Mouse (Mus musculus) limb, embryonic 11.5 days (tissue): ENCODE data around the gene Rergl. TPM values are rescaled to one million over a fixed set of nuclear protein-coding genes. Genes with fewer than 3 reads are reported as not detected.

ENCODE experiments used
- ATAC-seq: fragments of 200-750 bp; cut with Nextera tagmentation; 2 replicates; pipeline ENCODE4 v1.8.0; 2017; ENCODE audit warnings: low read depth; ENCODE audit not compliant: insufficient number of reproducible peaks, low FRiP score, low TSS enrichment
- DNase-seq: peaks from one replicate; pipeline ENCODE4 v3.0.0-alpha.2; 2015; ENCODE audit warnings: low spot score
- H3K27ac ChIP-seq: fragments of 300-500 bp; sonication (generic); replicated peaks from 2 replicates; pipeline ENCODE4 v1.5.1; 2014; ENCODE audit warnings: low read depth, mild to moderate bottlenecking, low read length
- H3K27me3 ChIP-seq: fragments of 300-500 bp; sonication (generic); 2 replicates; pipeline ENCODE4 v1.6.1; 2014; ENCODE audit warnings: mild to moderate bottlenecking, low read length, mixed read lengths; ENCODE audit not compliant: control insufficient read depth, insufficient read depth
- H3K36me3 ChIP-seq: fragments of 300-500 bp; sonication (generic); 2 replicates; pipeline ENCODE4 v1.6.1; 2014; ENCODE audit warnings: mild to moderate bottlenecking, low read length, moderate library complexity, mixed read lengths; ENCODE audit not compliant: control insufficient read depth, insufficient read depth
- H3K4me1 ChIP-seq: fragments of 300-500 bp; sonication (generic); 2 replicates; pipeline ENCODE4 v1.6.1; 2014; ENCODE audit warnings: low read length, mixed read lengths; ENCODE audit not compliant: control insufficient read depth, insufficient read depth
- H3K4me2 ChIP-seq: fragments of 300-500 bp; sonication (generic); 2 replicates; pipeline ENCODE4 v1.6.1; 2014; ENCODE audit warnings: low read depth, mild to moderate bottlenecking, moderate library complexity; ENCODE audit not compliant: severe bottlenecking
- H3K4me3 ChIP-seq: fragments of 300-500 bp; sonication (generic); 2 replicates; pipeline ENCODE4 v1.5.1; 2014; ENCODE audit warnings: low read depth, low read length
- H3K9ac ChIP-seq: fragments of 300-500 bp; sonication (generic); 2 replicates; pipeline ENCODE4 v1.6.1; 2014; ENCODE audit warnings: mild to moderate bottlenecking, low read length
- H3K9me3 ChIP-seq: fragments of 300-500 bp; sonication (generic); 2 replicates; pipeline ENCODE4 v1.6.1; 2016; ENCODE audit warnings: low read length; ENCODE audit not compliant: control insufficient read depth
- WGBS: fragments of 180-500 bp; shearing (Covaris S2); extraction: QIAGEN DNeasy Blood & Tissue Kit; methylation state at CpG from one replicate; pipeline ENCODE4 v1.1.7; 2014; 5-methylcytosine and 5-hydroxymethylcytosine counted together
- polyA plus RNA-seq: library from polyadenylated mRNA; unstranded; fragments of >200 nt; fragmentation: Nextera tagmentation; extraction: Ambion mirVana; gene quantifications from 2 replicates; pipeline ENCODE4 v1.2.1, GENCODE M21; 2014

Gene Rergl
- polyA plus RNA-seq, 1 experiment from 2014 or later = not detected

GRCm38 (mm10) chr6:139460470-139460869 lies 41.3 kb downstream of the Rergl start:
- no peak for ATAC-seq
- Histone ChIP-seq H3K4me2 (no peak overlapping the region), H3K4me1 (no peaks in the 10 kb centered on the region), H3K27ac (no peak overlapping the region), H3K27me3 (no peaks in the 10 kb centered on the region), H3K36me3 (no peaks in the 10 kb centered on the region), H3K9ac (no peak overlapping the region), H3K9me3 (no peaks in the 10 kb centered on the region), H3K4me3 (no peak overlapping the region)
- no peak for DNase-seq
- WGBS = 84% methylated on average over 10 of the region's 10 CpGs

- Histone ChIP-seq H3K27me3 (no peaks in the 10 kb centered on the region), H3K36me3 (no peaks in the 10 kb centered on the region), H3K27ac (no peak overlapping the region), H3K4me2 (no peak overlapping the region), H3K9me3 (no peaks in the 10 kb centered on the region), H3K9ac (no peak overlapping the region), H3K4me1 (no peaks in the 10 kb centered on the region), H3K4me3 (no peak overlapping the region)
- DNase-seq (no peak), ATAC-seq (0 out of 2 replicates have a peak, but pooled peaks have one; percentile 52)
- 95% methylated on average over 2 of the region's 2 CpGs for WGBS
These were observed 57.8 kb downstream of the Rergl start for GRCm38 (mm10) chr6:139443999-139444398.

Other genes starting within 250 kb of the Rergl start
- 0.21 and 0.44 TPM in 2 replicates for gene Pik3c2g, start 85.2 kb upstream of the Rergl start, polyA plus RNA-seq